Mouse (Mus musculus) heart, postnatal 10 days (tissue): ENCODE measurements around the gene Cxadr. TPM values are rescaled to one million over a fixed set of nuclear protein-coding genes. Genes with fewer than 3 reads are reported as not detected.

Source experiments
- DNase-seq, 2 experiments: peaks; one replicate each; pipeline ENCODE4 v3.0.0; 2021
- intact Hi-C: fragments of 180-260 bp; cut with DNase I; formaldehyde crosslinking; loops from one replicate; pipeline ENCODE4 v1.15.1; 2025
- total RNA-seq, 2 experiments: library from RNA; stranded (reverse); gene quantifications; 2 replicates each; pipeline ENCODE4 v1.2.3; 2021

The Cxadr gene
- 10 to 100 TPM; 41.4 to 48.1 TPM for total RNA-seq

DNA sequence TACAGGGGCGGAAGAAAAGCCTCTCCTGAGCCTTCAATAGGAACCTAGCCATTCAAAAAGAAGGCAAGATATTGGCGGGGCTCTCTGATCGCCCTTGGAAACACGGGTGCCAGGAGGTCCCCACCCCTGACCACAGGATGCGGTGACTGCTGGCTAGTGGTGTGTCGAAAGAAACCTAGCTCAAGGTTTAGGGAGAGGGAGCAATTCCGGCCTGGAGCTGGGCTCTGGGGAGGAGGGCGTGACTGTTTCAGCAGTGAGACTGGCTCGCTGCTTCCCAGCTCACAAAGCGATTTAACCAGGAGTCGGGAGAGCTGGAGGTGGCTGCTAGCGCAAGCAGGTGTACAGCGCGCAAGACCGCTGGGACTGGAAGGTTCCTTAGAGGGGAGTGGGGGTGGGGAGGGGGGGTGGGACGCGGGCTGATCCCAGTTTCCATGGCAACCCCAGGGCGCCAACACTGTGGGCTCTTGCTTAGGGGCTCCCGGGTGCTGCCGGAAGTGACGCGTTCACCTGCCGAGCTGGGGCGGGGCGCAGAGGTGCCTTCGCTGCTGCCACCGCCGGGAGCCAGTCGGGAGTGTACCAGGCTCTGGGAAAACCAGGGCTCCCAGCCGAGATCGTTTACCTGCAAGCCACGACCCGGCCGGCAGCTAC is at the start of gene Cxadr:
Gene Cxadr, plus strand, starts transcription at position 307 of the 648 bp plus-strand sequence.
- DNase-seq: peak; percentile 72 to 74
- intact Hi-C loops: loop anchor here (5.0 kb wide), 1 partner anchor 34 kb away; no protein-coding TSS in a partner anchor

DNA sequence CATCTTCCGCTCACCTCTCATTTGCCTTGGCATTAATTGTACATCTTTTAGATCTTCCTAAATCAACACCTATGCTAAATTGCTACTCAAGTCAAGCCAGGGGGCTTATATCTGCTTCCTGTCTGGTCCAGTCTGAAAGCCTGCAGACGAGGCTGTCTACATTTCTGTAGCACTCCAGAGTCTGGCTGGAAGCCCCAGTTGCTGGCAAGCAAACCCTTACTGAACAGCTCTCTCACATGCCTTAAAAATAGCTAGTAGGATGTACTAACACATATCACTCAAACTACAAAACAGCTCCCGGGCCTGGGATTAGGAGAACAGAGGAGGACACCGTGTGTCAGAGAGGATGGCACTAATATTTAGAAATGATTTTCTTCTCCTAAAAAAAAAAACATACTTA is 42.3 kb upstream of the Cxadr start:
- intact Hi-C loops: loop anchor here (5.0 kb wide), 1 partner anchor 52 kb away; no protein-coding TSS in a partner anchor
- DNase-seq: peak; percentile 88 to 89

DNA sequence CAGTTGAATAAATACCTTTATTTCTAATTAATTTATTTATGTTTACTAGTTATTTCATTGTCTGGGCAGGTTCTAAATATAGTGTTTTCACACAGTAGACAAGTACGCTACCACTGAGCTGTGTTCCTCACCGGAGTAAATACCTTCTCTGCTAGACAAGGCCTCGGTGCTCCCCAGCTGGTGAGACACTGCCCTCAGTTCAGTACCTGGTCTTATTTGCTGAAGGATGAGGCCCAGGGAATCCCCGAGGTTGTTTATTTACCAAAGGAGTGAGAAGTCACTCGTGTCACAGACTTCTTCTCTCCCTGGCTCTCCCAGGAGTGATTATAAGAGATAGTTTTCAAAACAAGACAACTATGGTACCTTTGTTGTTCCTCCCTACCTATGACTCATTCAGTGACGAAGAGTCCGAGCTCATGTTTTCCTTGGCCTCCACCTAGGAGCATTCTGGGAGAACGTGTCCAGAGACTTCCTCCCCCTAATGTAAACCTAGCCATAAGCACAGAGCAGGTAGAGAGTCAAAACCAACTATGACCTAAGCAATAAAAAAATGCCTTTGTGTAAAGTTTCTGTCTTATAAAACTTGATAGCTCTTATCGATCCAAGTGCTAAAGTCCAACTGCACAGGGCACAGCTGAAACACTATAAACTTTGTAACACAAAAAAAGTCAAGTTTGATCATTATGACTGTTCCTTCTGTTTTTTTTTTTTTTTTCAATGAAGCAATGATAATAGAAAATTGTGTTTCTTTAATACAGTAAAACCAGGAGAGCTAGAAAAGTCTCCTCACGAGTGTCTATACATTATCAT is 41.0 kb upstream of the Cxadr start:
- intact Hi-C loops: loop anchor here (2.0 kb wide), 1 partner anchor 17 kb away; no protein-coding TSS in a partner anchor
- no peak for DNase-seq

DNA sequence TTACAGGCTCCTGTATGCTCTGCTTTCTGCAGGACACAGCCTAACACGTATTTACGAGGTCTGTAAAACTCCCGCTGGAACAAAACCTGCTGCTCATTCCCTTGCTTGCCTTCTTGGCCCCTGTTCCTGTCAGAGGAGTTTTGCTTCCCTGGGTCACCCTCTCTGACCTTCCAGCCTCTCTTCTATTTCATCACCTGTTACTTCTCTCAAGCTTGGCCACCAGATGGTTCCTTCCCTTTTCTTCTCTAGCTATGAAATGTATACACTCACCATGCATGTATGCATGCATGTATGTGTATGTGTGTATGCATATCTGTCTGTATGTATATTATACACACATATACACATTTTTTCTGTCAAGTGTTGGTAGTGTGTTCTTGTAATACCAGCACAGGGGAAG is 39.8 kb upstream of the Cxadr start:
- no peak for DNase-seq
- intact Hi-C loops: loop anchor here (2.0 kb wide), 1 partner anchor 15 kb away; no protein-coding TSS in a partner anchor

DNA sequence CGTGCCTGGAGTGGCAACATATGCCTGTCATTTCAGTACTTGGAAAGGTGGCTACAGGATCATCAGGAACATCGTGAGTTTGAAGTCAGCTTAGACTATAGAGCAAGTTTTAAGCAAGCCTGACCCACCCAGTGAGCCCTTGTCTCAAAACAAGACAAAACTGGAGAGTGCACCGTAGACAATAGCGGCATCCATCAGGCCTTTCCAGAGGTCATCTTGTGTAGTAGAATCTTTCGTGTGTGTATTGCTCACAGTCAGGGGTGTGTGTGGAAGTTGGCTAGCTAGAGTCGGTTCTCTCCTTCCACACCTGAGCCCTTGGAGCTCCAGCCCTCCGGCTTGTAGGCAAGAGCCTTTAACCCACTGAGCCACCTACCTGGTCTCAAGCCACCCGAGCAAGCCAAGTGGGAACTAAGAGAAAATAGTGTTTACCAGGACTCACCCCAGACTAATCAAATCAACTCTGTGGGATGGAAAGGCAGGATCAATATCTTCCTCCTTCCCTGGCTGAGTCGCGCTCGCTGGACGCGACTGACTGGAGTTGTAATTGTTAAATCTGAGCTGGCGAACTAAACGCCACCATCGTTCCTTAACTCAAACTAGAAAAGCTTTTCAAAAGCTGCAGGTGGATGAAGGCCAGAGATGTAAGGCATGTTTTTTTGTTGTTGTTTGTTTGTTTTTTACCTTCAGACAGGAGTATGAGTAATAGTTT is 36.7 kb upstream of the Cxadr start:
- intact Hi-C loops: loop anchor here (5.0 kb wide), 1 partner anchor 38 kb away; the partner anchor contains the start of gene Cxadr
- peak in 1 of 2 experiments; percentile 10 for DNase-seq

DNA sequence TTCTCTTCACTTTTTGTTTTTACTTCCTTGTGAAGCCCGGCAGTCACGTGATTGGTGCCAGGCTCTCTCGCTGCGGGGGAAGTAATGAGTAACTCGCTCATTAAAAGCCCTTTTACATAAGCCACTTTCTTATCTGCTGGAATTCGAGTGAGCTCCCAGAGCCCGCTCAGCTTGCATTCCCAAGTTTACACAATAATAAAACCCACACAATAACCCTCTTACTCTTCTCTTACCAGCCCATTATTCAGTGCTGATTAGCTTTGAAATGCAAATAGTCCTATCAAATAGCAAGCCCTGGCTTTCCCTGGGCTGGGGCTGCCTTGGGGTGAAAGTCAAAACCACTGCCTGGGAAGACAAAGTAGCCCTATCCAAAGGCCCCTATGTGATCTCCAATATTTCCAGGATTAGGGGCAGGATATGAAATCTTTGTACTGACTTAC is 36.1 kb upstream of the Cxadr start:
- intact Hi-C loops: loop anchor here (5.0 kb wide), 1 partner anchor 37 kb away; the partner anchor contains the start of gene Cxadr
- peak; percentile 69 to 72 for DNase-seq

DNA sequence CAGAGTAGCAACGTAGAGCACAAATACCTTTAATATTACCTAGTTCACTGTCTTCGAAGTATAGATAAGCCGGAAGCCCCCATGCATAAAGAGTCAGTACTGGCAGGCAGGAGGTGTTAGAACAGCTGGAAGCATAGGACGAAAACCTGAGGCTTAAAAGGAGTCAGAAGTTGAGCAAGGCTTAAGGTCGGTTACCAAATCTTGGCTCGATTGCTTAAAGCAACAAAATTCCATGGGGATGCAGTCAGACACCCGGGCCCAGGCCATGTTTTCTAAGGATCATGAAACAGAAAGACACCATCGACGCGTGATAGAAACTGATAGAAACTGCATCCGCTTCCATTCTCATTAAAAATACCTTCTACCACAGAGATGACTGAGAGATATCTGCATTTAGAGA is 35.5 kb upstream of the Cxadr start:
- intact Hi-C loops: loop anchor here (5.0 kb wide), 1 partner anchor 36 kb away; the partner anchor contains the start of gene Cxadr

DNA sequence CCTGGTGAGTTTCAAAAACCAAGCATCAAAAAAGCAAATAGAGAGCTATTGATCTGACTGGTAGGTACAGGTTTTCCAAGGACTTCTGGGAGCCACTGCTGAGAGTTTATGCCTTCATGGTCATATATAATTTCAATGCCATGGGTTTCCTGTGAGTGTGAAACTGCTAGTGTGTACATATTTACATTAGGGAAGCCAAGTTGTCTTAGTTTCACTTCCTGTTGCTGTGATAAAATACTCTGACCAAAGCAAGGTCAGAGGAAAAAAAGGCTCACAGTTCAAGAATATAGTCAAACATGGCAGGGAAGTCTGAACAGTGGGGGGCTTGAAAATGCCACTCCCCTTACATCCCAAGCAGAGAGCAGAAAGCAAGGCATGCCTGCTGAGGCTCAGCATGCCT is 33.8 kb upstream of the Cxadr start:
- no peak for DNase-seq
- intact Hi-C loops: loop anchor here (5.0 kb wide), 1 partner anchor 35 kb away; the partner anchor contains the start of gene Cxadr

More for the DNA sequence above, 35.5 kb upstream of the Cxadr start:
- peak; percentile 11 to 17 for DNase-seq

DNA sequence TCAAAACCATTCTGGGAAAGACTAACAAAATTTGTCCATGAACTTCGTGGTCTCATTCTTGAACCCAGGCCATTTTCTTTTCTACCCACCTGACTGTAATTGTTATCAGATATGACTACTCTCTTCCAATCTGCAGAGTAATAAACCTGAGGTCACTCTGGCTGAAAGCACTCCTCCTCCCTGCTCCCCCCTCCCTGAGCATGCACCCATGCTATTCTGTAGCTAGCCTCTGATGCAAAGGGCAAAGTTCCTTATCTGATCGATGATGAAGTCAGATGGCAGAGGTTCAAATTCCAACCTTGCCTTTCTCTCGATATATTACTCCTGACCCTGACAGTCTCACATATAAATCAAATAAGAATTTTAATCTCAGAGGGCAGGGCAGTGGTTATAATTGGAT is 33.1 kb upstream of the Cxadr start:
- DNase-seq: no peak
- intact Hi-C loops: loop anchor here (5.0 kb wide), 1 partner anchor 34 kb away; the partner anchor contains the start of gene Cxadr

DNA sequence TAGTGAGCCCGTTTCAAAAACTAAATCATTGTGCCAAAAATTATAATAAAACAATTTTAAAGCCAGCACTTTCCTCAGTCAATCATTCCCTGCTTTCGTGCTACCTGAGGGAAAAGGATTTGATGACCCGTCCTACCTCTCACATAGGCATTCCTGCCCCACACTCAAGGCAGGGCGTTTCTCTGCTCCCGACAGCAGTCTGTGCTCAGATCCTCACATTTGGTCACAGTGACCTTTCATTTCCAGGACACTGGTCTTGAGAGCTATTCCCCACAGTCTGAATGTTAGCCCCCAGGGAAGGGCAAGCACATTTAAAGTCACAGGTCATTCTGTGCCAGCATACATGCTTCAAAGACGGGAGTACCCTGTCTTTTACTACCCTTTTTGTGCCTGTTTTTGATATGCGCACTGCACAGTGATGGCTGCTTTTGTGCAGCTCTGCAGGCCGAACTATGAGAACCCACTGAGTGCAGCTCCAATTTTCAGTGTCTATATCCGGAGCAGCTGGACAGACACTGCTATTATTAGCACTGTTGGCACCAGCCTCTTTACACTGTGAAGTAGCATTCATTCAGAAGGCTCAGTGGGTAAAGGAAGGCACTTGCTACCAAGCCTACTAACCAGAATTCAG is 26.3 kb upstream of the Cxadr start:
- intact Hi-C loops: no loop called here

DNA sequence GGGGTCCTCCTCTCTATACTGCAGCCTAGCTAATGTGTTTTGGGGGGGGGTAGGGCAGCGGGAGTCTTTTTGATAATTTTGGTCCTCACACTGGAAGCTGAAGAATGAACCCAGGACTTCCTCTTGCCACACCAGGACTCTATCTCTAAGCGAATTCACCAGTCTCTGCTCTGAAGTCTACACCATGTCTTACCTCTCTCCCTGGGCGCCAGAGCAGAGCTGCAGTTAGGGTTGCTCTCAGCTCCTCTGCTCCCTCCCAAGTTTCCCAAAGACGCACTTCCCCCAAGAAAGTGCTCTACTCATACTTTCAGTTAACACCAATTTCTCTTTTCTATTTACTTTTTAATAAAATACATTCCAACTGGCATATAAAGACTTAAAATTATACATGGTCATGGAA is 23.7 kb upstream of the Cxadr start:
- no peak for DNase-seq
- intact Hi-C loops: loop anchor here (2.0 kb wide), 1 partner anchor 17 kb away; no protein-coding TSS in a partner anchor

More for the DNA sequence above, 26.3 kb upstream of the Cxadr start:
- peak; percentile 67 to 70 for DNase-seq

DNA sequence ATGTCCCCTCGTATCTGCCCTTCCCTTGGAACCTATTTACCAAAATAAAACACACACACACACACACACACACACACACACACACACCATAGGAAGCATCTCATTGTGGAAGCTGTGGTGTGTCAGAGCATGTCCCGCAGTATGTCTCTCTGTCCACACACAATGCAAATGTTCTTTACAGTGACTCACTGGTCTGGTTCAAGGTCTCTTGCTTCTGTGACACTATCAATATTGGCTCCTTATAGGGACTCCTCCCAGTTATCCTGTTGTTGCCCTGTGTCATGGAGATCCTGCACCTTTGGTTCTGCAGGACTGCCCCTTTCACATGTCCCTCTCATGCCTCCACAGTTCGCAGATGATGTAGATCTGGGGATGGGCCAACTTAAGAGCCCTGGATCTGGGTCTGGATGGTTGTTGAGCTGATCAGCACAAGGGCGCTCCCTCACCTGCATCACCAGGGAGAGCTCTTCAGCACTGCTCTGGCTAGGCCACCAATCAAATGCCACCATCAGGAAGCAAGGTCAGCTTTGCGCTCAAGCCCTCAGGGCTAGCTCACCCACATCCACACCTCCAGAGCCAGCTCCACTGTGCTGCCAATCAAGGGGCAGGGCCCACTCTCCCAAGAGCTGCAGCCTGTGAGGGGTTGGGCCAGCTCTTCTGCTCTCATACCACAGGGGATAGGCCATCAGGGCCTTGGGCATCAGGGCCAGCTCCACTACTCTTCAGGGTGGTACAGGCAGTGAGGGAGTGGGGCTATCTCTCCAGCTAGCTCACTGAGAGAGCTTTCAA is 21.0 kb upstream of the Cxadr start:
- no peak for DNase-seq

DNA sequence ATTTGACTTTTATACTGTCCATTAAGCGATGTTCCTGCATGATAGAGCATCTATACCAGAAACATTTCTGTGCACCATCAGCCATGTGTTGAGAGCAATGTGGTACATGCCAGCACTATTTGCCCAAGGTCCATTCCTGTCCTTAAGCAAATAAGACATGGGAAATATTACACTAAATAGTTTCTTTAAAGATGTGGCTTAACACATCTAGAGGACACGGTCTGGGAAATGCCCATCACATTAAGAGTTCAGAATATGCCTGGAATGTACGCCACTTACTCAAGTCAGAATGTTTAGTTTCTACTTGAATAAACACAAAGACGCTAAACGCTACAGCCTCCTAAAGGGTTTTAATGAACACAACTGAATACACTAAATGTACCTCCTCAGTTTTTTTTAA is 18.1 kb upstream of the Cxadr start:
- no peak for DNase-seq
- intact Hi-C loops: no loop called here

More for the DNA sequence above, 21.0 kb upstream of the Cxadr start:
- intact Hi-C loops: no loop called here

DNA sequence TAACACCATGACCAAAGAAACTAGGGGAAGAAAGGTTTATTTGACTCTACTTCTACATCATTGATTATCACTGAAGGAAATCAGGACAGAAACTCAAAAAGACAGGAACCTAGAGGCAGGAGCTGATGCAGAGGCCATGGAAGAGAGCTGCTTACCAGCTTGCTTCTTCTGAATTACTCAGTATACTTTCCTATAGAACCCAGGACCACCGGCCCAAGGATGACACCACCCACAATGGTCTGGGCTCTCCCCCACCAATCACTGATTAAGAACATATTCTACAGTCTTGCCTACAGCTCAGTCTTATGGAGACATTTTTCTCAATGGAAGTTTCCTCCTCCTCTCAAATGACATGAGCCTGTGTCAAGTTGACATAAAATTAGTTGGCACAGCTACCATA is 7.2 kb upstream of the Cxadr start:
- DNase-seq: no peak
- intact Hi-C loops: no loop called here

DNA sequence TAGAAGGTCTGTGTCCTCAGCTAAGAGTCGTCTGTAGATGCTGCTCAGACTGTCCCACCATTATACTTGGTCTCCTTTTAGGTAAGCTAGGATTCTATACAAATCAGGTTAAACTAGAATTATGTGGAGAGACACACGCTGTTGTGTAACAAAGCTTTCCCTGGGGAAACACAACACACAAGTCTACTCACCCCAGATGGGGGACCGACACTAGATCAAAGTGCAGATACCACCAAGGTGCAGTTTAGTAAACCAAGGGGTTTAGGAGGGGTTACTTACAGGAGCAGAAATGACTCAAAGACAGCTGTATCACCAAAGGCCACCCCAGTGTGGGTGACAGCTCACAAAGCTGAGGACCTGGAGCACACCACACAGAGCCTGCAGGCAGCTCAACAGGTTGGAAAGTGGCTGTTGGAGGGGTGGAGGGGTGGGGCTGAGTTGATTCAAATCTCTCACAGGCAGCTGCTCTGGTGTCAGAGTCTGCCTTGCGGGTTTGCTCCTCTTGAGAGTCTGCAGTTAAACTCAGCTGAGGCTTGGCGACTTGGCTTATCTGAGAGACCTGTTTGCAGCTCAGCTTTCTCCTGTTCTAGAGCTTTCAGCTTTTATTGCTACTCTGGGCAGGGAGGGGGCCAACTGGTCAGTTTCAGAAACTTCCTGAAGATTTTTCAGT is 6.5 kb upstream of the Cxadr start:
- DNase-seq: no peak
- intact Hi-C loops: no loop called here

DNA sequence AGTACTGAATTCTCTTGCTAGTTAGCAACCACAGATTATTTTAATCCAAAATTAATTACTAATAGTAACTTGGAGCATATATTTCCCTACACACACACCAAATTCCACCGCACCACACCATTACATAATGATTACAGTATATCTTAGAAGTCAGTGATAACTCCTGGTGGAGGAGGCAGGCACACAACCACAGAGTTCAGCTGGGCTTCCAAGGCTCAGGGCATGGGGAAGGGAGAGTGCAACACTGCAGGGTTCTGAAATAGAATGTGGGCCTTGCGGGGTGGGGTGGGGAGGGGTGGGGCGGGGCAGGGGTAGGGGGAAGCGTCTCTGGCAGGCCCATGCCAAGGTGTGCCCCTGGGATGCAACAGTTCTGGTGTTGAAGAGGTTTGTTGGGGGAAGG is 5.7 kb upstream of the Cxadr start:
- DNase-seq: no peak
- intact Hi-C loops: no loop called here

DNA sequence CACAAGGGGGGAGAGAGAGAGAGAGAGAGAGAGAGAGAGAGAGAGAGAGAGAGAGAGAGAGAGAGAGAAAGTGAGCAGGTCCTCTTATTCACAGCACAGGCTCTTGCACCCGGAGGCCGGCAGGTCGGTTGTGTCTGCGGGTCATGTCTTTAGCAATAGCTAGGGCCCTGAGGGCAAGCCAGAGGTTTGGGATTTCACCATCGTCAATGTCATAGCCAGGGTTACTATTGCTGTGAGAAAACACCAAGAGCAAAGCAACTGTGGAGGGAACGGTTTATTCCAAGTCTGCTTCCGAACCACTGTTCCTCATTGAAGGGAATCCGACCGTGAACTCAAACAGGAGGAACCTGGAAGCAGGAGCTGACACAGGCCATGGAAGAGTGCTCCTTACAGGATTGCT is 5.2 kb upstream of the Cxadr start:
- DNase-seq: no peak
- intact Hi-C loops: no loop called here

DNA sequence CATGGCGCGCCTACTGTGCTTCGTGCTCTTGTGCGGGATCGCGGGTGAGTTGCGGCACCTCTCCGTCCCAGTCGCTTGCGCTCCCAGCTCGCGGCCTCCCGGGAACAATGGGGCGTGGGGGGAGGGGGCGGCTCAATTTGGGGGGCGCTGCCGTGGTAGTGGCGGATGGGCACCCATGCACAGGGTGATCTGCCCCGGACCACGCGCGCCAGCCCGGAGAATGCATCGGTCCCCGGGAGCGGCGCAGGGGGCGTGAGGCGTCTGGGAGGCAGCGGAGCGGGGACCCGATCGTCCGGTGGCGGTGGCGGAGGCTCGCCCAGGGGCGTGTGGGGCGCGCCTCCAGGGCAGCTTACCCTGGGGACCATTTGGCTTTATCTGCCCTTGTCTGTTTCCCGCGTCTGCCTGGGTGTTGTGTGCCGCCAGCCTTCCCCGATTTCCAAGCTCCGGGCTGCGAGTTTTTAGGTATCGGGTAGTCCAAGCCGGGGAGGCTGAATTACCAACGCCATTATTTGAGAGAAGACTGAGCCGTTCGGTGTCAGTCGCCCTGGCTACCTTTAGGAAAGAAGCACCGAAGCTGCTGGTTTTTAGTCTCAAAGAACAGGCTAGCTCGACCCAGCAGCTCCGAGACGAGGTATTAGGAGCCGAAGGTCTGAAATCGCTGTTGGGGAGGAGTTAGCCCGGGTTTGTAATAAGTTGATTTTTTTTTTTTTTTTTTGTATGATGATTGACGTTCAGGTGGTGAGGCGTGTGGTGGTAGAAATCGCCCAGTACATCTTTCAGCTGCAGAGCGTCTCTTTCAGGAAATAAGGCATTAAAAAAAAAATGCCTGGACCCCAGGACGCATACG is 765 bp downstream of the Cxadr start:
- peak; percentile 37 to 49 for DNase-seq
- intact Hi-C loops: loop anchor here (5.0 kb wide), 1 partner anchor 35 kb away; no protein-coding TSS in a partner anchor
